Mouse (Mus musculus): ENCODE data around the gene Taf10. TPM values are rescaled to one million over a fixed set of nuclear protein-coding genes. Genes with fewer than 3 reads are reported as not detected.
"Not testable (repeated sequence)": the region's sequence is repeated elsewhere in the genome, so short reads cannot be mapped to it uniquely, and the experiment has no call there.

Taf10 gene
- polyA plus RNA-seq, 1 experiment = 210 TPM

DNA sequence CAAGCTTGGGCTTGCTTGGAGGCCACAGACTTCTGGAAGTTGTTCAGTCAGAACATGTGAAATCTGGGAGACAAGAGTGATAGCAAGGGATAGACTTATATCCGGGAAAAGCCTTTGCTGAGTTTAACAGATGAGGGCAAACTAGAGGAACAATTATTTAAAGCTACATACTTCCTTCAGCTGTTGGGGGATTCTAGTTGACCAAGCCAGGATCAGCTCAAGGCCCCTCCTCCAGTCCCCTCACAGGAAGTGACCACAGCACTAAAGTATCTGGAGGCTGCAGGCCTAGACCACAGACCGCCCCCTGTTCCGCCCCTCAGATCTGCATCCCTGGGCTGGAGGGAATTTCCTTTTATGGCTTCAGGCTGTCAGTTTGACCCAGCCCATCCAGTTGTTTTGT, 5.2 kb downstream of the Taf10 start:
- no peaks in the 10 kb centered on the region for H3K9me3 ChIP-seq (replicated peaks; ENCODE audit: control insufficient read depth, insufficient read depth, low read length, poor library complexity, severe bottlenecking)
- H3K27ac ChIP-seq (ENCODE audit: insufficient read depth, low read length) = no peak overlapping the region
- no peaks in the 10 kb centered on the region for H3K27me3 ChIP-seq (ENCODE audit: control insufficient read depth, insufficient read depth, low read length, poor library complexity, severe bottlenecking)
- peaks cover 26% of the 10 kb centered on the region for H3K36me3 ChIP-seq (ENCODE audit: control insufficient read depth, insufficient read depth, low read length, poor library complexity, severe bottlenecking)
- TF ChIP-seq CTCF (IDR thresholded peaks at IDR 0.05; ENCODE audit: low read depth, low read length) = no peak
- no peak for TF ChIP-seq POLR2A (IDR thresholded peaks at IDR 0.05; ENCODE audit: insufficient read depth, low read length)
- H3K4me1 ChIP-seq (ENCODE audit: control insufficient read depth, insufficient read depth, low read length) = no peaks in the 10 kb centered on the region
- no peak overlapping the region for H3K4me3 ChIP-seq (ENCODE audit: low read depth, low read length)
- H3K9ac ChIP-seq (ENCODE audit: low read depth, poor library complexity, severe bottlenecking) = no peak overlapping the region

DNA sequence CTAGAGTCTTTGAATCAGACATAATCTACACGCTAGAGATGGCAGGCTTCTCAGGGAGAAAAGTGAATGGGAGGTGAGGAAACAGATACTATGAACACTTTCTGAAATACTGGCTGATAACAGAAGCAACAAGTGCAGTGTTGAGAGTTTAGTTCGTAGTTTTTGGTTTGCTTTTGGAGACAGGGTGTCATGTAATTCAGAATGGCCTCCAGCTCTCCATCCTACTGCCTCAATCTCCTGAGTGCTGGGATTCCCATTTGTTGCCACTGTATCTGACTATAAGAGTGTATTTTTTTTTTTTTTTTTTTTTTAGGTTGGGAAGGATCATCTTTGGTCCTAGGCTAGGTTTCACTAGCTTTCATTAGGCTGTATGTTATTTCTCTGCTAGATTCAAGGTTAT, 5.9 kb downstream of the Taf10 start:
- Histone ChIP-seq H3K4me3 (ENCODE audit: low read depth, low read length) (no peak overlapping the region), H3K9ac (ENCODE audit: low read depth, poor library complexity, severe bottlenecking) (no peak overlapping the region), H3K36me3 (ENCODE audit: control insufficient read depth, insufficient read depth, low read length, poor library complexity, severe bottlenecking) (peaks cover 33% of the 10 kb centered on the region), H3K27me3 (ENCODE audit: control insufficient read depth, insufficient read depth, low read length, poor library complexity, severe bottlenecking) (no peaks in the 10 kb centered on the region), H3K27ac (ENCODE audit: insufficient read depth, low read length) (no peak overlapping the region), H3K9me3 (replicated peaks; ENCODE audit: control insufficient read depth, insufficient read depth, low read length, poor library complexity, severe bottlenecking) (no peaks in the 10 kb centered on the region), H3K4me1 (ENCODE audit: control insufficient read depth, insufficient read depth, low read length) (no peaks in the 10 kb centered on the region)
- TF ChIP-seq POLR2A (IDR thresholded peaks at IDR 0.05; ENCODE audit: insufficient read depth, low read length) (no peak), CTCF (IDR thresholded peaks at IDR 0.05; ENCODE audit: low read depth, low read length) (no peak), EP300 (IDR thresholded peaks at IDR 0.05; ENCODE audit: insufficient read depth, low read depth, low read length) (no peak)

DNA sequence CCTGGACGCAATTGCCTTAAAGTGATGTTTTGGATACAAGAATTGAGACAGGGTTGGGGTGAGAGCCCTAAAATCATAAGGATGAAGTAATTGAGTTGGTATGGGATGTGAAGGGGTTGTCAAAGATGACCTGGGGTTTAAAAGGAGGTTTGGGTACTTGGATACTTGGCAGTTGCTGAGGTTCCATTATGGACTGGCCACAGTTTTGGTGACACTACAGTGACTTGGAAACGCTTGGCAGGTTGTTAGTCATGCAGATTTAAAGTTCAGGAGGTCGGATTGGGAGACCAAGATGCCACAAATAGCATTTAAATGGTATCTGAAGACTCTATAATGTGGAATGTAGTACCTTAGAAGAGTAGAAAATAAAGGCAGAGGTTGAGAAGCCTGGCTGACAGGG, 6.5 kb downstream of the Taf10 start:
- H3K4me1 ChIP-seq (ENCODE audit: control insufficient read depth, insufficient read depth, low read length) = no peaks in the 10 kb centered on the region
- H3K27ac ChIP-seq (ENCODE audit: insufficient read depth, low read length) = no peak overlapping the region
- TF ChIP-seq EP300 (IDR thresholded peaks at IDR 0.05; ENCODE audit: insufficient read depth, low read depth, low read length) = no peak
- TF ChIP-seq CTCF (IDR thresholded peaks at IDR 0.05; ENCODE audit: low read depth, low read length) = no peak
- no peak for TF ChIP-seq POLR2A (IDR thresholded peaks at IDR 0.05; ENCODE audit: insufficient read depth, low read length)
- H3K36me3 ChIP-seq (ENCODE audit: control insufficient read depth, insufficient read depth, low read length, poor library complexity, severe bottlenecking) = peaks cover 38% of the 10 kb centered on the region
- H3K27me3 ChIP-seq (ENCODE audit: control insufficient read depth, insufficient read depth, low read length, poor library complexity, severe bottlenecking) = no peaks in the 10 kb centered on the region
- H3K9me3 ChIP-seq (replicated peaks; ENCODE audit: control insufficient read depth, insufficient read depth, low read length, poor library complexity, severe bottlenecking) = no peaks in the 10 kb centered on the region
- H3K9ac ChIP-seq (ENCODE audit: low read depth, poor library complexity, severe bottlenecking) = peak overlapping the region; percentile 95
- H3K4me3 ChIP-seq (ENCODE audit: low read depth, low read length) = no peak overlapping the region

DNA sequence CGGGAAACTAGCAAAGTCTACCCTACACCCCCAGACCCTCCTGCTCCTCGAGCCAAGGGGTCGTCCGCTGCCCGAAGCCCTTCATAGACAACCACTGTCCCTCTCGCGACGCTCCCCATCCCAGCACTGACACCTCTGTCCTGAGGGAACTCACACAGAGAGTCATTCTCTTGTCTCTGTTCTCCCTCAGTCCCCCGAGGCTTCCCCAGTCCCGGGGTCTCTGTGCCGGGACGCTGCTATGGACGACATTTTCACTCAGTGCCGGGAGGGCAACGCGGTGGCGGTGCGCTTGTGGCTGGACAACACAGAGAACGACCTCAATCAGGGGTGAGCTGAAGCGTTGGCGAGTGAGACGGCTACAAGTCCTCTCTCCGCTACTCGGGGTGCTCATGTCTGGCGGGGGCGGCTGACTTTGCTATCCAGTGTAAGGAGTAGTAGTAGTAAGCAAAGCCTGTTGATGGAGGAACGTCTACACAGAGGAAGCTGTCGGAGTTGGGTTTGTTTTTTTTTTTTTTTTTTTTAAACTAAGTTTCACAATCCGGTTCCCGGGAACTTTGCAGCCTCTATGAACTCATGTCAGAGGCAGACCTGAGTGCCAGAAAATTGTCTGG, 7.1 kb downstream of the Taf10 start, which contains the start of gene Rrp8:
TSS of gene Rrp8 (minus strand) at position 475 of the 611 bp plus-strand sequence.
- Histone ChIP-seq H3K4me3 (ENCODE audit: low read depth, low read length) (peak within 1 kb of the TSS; percentile 94), H3K36me3 (ENCODE audit: control insufficient read depth, insufficient read depth, low read length, poor library complexity, severe bottlenecking) (peaks cover 38% of the 10 kb centered on the region), H3K4me1 (ENCODE audit: control insufficient read depth, insufficient read depth, low read length) (no peaks in the 10 kb centered on the region), H3K27me3 (ENCODE audit: control insufficient read depth, insufficient read depth, low read length, poor library complexity, severe bottlenecking) (no peaks in the 10 kb centered on the region), H3K9me3 (replicated peaks; ENCODE audit: control insufficient read depth, insufficient read depth, low read length, poor library complexity, severe bottlenecking) (no peaks in the 10 kb centered on the region), H3K27ac (ENCODE audit: insufficient read depth, low read length) (no peak within 1 kb of the TSS), H3K9ac (ENCODE audit: low read depth, poor library complexity, severe bottlenecking) (peak within 1 kb of the TSS; percentile 95)
- TF ChIP-seq CTCF (IDR thresholded peaks at IDR 0.05; ENCODE audit: low read depth, low read length) = no peak
- TF ChIP-seq EP300 (IDR thresholded peaks at IDR 0.05; ENCODE audit: insufficient read depth, low read depth, low read length) = no peak
- TF ChIP-seq POLR2A (IDR thresholded peaks at IDR 0.05; ENCODE audit: insufficient read depth, low read length) = no peak

DNA sequence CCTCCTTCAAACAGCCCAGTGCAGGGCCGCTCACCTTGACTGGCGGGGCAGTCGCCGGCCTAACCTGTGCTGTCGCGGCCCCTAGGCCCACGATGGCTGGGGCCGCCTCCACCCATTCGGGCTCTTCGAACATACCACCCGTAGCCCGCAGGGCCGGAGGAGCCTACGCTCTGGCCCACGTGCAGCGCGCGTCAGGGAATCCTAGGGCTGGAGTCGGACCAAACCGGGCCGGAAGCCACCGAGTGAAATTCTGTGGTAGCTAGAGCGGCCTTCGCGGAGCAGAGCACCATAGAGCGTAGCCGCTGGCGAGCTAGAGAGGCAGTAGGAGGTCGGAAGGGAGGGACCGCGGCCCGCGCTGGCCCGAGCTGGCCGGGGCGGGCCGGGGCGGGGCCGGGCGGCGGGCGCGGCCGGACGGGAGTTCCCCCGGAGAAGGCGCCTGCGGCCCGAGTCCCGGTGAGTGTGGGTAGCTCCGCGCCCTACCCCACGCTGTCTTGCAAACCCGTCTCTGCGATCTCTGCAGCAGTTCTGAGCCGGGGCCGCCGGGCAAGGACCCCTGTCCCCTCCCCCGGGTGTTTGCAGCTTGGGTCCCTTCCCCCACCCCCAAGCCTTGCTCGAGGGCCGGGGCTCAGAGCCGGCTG, 7.8 kb downstream of the Taf10 start, which contains the start of gene Ilk:
TSS of gene Ilk (plus strand) at position 329 of the 638 bp plus-strand sequence.
- peak; percentile 13 for TF ChIP-seq POLR2A (IDR thresholded peaks at IDR 0.05; ENCODE audit: insufficient read depth, low read length)
- no peak for TF ChIP-seq CTCF (IDR thresholded peaks at IDR 0.05; ENCODE audit: low read depth, low read length)
- peak; percentile 51; the same call in 1 of the 2 replicates for TF ChIP-seq EP300 (IDR thresholded peaks at IDR 0.05; ENCODE audit: insufficient read depth, low read depth, low read length)
- H3K4me1 ChIP-seq (ENCODE audit: control insufficient read depth, insufficient read depth, low read length) = no peaks in the 10 kb centered on the region
- H3K4me3 ChIP-seq (ENCODE audit: low read depth, low read length) = peak within 1 kb of the TSS; percentile 94
- H3K9me3 ChIP-seq (replicated peaks; ENCODE audit: control insufficient read depth, insufficient read depth, low read length, poor library complexity, severe bottlenecking) = no peaks in the 10 kb centered on the region
- peak within 1 kb of the TSS; percentile 95 for H3K9ac ChIP-seq (ENCODE audit: low read depth, poor library complexity, severe bottlenecking)
- peaks cover 38% of the 10 kb centered on the region for H3K36me3 ChIP-seq (ENCODE audit: control insufficient read depth, insufficient read depth, low read length, poor library complexity, severe bottlenecking)
- no peak within 1 kb of the TSS for H3K27ac ChIP-seq (ENCODE audit: insufficient read depth, low read length)
- H3K27me3 ChIP-seq (ENCODE audit: control insufficient read depth, insufficient read depth, low read length, poor library complexity, severe bottlenecking) = no peaks in the 10 kb centered on the region

DNA sequence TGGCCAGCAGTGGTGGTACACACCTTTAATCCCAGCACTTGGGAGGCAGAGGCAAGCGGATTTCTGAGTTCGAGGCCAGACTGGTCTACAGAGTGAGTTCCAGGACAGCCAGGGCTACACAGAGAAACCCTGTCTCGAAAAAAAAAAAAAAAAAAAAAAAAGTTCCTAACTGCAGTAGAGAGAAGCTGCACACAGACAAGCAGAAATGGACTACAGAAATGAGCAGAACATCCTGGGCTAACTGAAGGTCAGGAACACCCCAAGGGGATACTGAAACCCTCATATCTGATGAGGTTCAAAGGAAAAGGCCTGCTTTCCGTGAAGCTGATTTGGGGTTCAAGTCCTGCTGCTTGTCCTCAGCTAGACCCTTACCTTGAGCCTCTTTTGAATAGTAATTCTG, 8.7 kb downstream of the Taf10 start:
- not testable (repeated sequence) for H3K27ac ChIP-seq (ENCODE audit: insufficient read depth, low read length); H3K9me3 ChIP-seq (replicated peaks; ENCODE audit: control insufficient read depth, insufficient read depth, low read length, poor library complexity, severe bottlenecking); H3K4me1 ChIP-seq (ENCODE audit: control insufficient read depth, insufficient read depth, low read length); H3K27me3 ChIP-seq (ENCODE audit: control insufficient read depth, insufficient read depth, low read length, poor library complexity, severe bottlenecking)
- Histone ChIP-seq H3K4me3 (ENCODE audit: low read depth, low read length) (peak overlapping the region; percentile 75), H3K36me3 (ENCODE audit: control insufficient read depth, insufficient read depth, low read length, poor library complexity, severe bottlenecking) (peaks cover 35% of the 10 kb centered on the region), H3K9ac (ENCODE audit: low read depth, poor library complexity, severe bottlenecking) (peak overlapping the region; percentile 95)

Measured in ES-Bruce4 (cell line).